Mouse (Mus musculus) embryonic facial prominence, embryonic 12.5 days (tissue): ENCODE measurements at regions not wholly inside any gene's neighbourhood (a gene's known extent, or its start where the extent isn't known, plus 50 kb on each side); places are given as distances from the start of the nearest gene placed in this dataset.

Source experiments
- ATAC-seq: fragments of 200-750 bp; cut with Nextera tagmentation; 2 replicates; pipeline ENCODE4 v1.8.0; 2017; ENCODE audit not compliant: insufficient number of reproducible peaks, insufficient read depth, low FRiP score, low TSS enrichment
- H3K27ac ChIP-seq: fragments of 300-500 bp; sonication (generic); 2 replicates; pipeline ENCODE4 v1.5.1; 2016; ENCODE audit warnings: mild to moderate bottlenecking
- H3K27me3 ChIP-seq: fragments of 300-500 bp; sonication (generic); 2 replicates; pipeline ENCODE4 v1.6.1; 2016; ENCODE audit warnings: mild to moderate bottlenecking, moderate library complexity
- H3K36me3 ChIP-seq: fragments of 300-500 bp; sonication (generic); 2 replicates; pipeline ENCODE4 v1.6.1; 2016; ENCODE audit warnings: mild to moderate bottlenecking
- H3K4me1 ChIP-seq: fragments of 300-500 bp; sonication (generic); 2 replicates; pipeline ENCODE4 v1.6.1; 2016
- H3K4me2 ChIP-seq: fragments of 300-500 bp; sonication (generic); replicated peaks from 2 replicates; pipeline ENCODE4 v1.6.1; 2016; ENCODE audit warnings: mild to moderate bottlenecking, moderate library complexity
- H3K4me3 ChIP-seq: fragments of 300-500 bp; sonication (generic); 2 replicates; pipeline ENCODE4 v1.5.1; 2016; ENCODE audit warnings: mild to moderate bottlenecking
- H3K9ac ChIP-seq: fragments of 300-500 bp; sonication (generic); 2 replicates; pipeline ENCODE4 v1.6.1; 2016; ENCODE audit warnings: mild to moderate bottlenecking, moderate library complexity
- H3K9me3 ChIP-seq: fragments of 300-500 bp; sonication (generic); 2 replicates; pipeline ENCODE4 v1.6.1; 2016; ENCODE audit warnings: mild to moderate bottlenecking, moderate library complexity
- WGBS: fragments of 180-500 bp; shearing (Covaris S2); methylation state at CpG from one replicate; pipeline ENCODE4 v1.1.7; 2016; 5-methylcytosine and 5-hydroxymethylcytosine counted together

DNA sequence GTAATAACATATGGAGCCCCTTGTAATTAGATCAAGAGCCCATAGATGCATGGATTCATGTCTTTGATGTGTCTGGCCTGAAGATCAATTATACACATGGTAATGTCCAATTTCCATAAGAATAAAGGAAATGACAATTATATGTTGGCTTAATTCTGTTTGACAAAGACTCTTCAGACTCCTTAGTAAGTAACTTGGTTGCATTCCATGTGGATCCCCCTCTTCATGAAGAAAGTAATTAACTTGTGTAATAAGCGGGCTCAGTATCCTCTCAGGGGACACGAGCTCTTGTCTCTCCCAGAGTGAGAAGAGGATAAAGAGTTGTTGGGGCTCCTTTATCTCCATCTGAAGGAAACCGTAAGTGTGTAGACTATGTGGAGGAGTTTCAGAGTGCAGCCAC lies 284.3 kb downstream of the Efnb2 start:
- Histone ChIP-seq H3K27me3 (no peaks in the 10 kb centered on the region), H3K27ac (no peak overlapping the region), H3K36me3 (no peaks in the 10 kb centered on the region), H3K4me1 (no peaks in the 10 kb centered on the region), H3K4me3 (no peak overlapping the region), H3K4me2 (no peak overlapping the region), H3K9me3 (no peaks in the 10 kb centered on the region), H3K9ac (no peak overlapping the region)
- 73% methylated on average over 3 of the region's 3 CpGs for WGBS
- no peak for ATAC-seq

GRCm38 (mm10) chr8:8376379-8376778 lies 284.7 kb downstream of the Efnb2 start:
- ATAC-seq: no peak

DNA sequence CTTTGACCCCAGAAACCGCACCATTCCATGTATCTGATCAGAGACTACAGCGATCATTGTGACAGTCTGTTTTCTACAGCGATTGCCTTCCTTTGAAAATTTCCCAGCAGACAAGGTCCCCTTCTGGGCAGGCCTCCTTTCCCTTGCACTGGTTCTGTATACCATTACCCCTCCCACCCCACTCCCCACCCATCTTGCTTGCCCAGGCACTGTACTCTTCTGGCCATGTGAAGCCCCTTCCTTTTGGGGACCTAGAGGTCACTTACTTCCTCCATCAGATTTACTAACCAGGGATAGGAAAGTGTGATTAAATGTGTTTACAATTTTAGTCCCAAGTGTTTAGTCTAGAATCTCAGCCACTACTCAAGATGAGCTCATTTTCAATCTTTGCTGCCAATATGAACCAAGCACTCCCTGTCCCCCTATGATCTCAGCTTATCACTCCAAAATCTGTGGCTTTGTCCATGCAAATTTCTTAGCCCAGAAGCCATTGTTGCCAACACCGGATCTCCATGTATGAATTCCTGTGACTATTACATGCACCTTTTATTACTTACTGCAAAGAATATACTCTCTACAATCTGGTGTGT lies 293.7 kb downstream of the Efnb2 start:
- 83% methylated on average over 4 of the region's 4 CpGs for WGBS
- no peaks in the 10 kb centered on the region for H3K9me3 ChIP-seq
- H3K4me1 ChIP-seq: no peaks in the 10 kb centered on the region
- H3K27ac ChIP-seq: no peak overlapping the region
- H3K27me3 ChIP-seq: no peaks in the 10 kb centered on the region
- H3K36me3 ChIP-seq: no peaks in the 10 kb centered on the region
- H3K4me3 ChIP-seq: no peak overlapping the region
- no peak for ATAC-seq
- H3K9ac ChIP-seq: no peak overlapping the region
- no peak overlapping the region for H3K4me2 ChIP-seq

More at GRCm38 (mm10) chr8:8376379-8376778, 284.7 kb downstream of the Efnb2 start:
- WGBS: 66% methylated on average over 2 of the region's 2 CpGs
- Histone ChIP-seq H3K27me3 (no peaks in the 10 kb centered on the region), H3K9me3 (no peaks in the 10 kb centered on the region), H3K27ac (no peak overlapping the region), H3K4me1 (no peaks in the 10 kb centered on the region), H3K4me3 (no peak overlapping the region), H3K4me2 (no peak overlapping the region), H3K9ac (no peak overlapping the region), H3K36me3 (no peaks in the 10 kb centered on the region)

GRCm38 (mm10) chr8:8361941-8362537 lies 299.0 kb downstream of the Efnb2 start:
- Histone ChIP-seq H3K9ac (no peak overlapping the region), H3K36me3 (no peaks in the 10 kb centered on the region), H3K27me3 (no peaks in the 10 kb centered on the region), H3K4me2 (no peak overlapping the region), H3K27ac (no peak overlapping the region), H3K9me3 (no peaks in the 10 kb centered on the region), H3K4me3 (no peak overlapping the region), H3K4me1 (no peaks in the 10 kb centered on the region)
- 80% methylated on average over 7 of the region's 7 CpGs for WGBS
- no peak for ATAC-seq

DNA sequence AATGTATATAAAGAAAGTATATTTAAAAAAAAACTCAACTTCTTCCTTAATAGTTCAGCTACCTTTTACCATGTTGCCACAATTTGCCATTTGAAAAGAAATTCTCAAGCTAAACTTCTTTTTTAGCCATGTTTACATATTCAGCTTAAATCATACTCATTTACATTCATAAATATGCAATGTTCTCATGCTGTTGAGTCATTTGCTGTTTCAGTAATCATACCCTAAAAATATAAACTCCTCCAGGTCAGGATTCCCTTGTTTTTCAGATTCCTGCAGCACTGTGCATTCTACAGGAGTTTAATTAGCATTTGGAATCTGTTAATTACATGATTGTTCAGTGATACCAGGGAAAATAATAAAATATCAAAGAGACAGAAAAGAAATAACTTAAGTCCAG lies 300.5 kb downstream of the Efnb2 start:
- no peaks in the 10 kb centered on the region for H3K4me1 ChIP-seq
- no peaks in the 10 kb centered on the region for H3K27me3 ChIP-seq
- H3K4me2 ChIP-seq: no peak overlapping the region
- no peaks in the 10 kb centered on the region for H3K36me3 ChIP-seq
- no peak overlapping the region for H3K4me3 ChIP-seq
- no peak for ATAC-seq
- H3K9ac ChIP-seq: no peak overlapping the region
- H3K27ac ChIP-seq: no peak overlapping the region
- no peaks in the 10 kb centered on the region for H3K9me3 ChIP-seq

DNA sequence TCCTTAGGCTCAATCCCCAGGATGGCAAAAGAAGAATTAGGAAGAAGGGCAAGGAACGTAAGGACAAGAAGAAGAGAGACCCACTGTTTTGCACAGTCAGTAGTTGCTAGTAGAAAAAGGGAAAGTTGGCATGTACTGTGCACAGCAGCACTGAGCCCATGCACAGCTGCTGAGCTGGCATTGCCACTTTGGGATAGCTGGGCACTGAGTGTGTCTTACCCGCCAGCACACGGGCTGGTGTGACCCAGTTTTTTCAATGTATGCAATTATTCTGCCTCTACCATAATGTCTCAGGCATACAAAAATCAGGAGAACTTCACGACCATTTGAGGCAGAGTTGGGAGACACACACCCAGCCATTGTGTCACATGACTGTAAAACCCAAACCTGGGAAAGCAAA lies 306.1 kb downstream of the Efnb2 start:
- Histone ChIP-seq H3K4me2 (no peak overlapping the region), H3K4me1 (no peaks in the 10 kb centered on the region), H3K4me3 (no peak overlapping the region), H3K27me3 (no peaks in the 10 kb centered on the region), H3K9ac (no peak overlapping the region), H3K9me3 (no peaks in the 10 kb centered on the region), H3K36me3 (no peaks in the 10 kb centered on the region), H3K27ac (no peak overlapping the region)
- ATAC-seq: no peak
- WGBS: 90% methylated on average over 4 of the region's 4 CpGs

- no peak for ATAC-seq
- no peak overlapping the region for H3K4me3 ChIP-seq
- WGBS: 55% methylated on average over 2 of the region's 2 CpGs
- no peak overlapping the region for H3K4me2 ChIP-seq
- no peak overlapping the region for H3K27ac ChIP-seq
- no peaks in the 10 kb centered on the region for H3K9me3 ChIP-seq
- no peaks in the 10 kb centered on the region for H3K4me1 ChIP-seq
- no peak overlapping the region for H3K9ac ChIP-seq
- no peaks in the 10 kb centered on the region for H3K27me3 ChIP-seq
- no peaks in the 10 kb centered on the region for H3K36me3 ChIP-seq
Observed at GRCm38 (mm10) chr8:8344661-8345060, 316.4 kb downstream of the Efnb2 start.

DNA sequence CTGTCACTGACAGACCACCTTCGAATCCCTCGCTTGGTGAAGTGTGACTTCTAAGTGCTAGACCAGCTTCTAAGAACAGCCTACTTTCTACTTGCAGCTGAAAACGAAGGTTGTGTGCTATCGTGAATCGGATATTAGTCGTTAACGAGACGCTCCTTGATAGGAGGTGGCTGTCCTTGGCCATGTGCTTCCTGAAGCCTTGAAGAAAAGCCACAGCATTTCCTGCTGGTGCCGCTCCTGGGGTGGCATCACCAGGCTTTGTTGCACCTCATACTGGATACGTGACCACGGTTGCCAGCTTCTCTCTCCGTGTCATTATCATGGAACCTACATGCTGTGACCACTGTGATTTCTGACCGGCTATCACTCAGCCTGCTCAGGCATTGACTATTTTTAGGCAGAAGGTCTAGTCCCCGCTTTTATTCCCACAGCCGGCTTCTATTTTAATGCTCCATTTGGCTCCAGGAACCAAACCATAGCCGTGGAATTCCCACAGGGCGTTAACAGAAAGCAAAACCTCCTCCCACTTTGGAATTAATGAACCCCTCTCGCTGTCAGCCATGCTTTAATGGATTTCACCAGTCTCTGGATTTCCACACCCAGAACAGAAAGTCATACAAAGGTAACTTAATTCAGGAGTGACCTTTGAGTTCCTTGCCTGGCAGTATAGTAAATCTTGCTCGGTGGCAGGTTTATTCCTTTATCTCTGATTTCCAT lies 325.6 kb downstream of the Efnb2 start:
- no peaks in the 10 kb centered on the region for H3K9me3 ChIP-seq
- H3K4me2 ChIP-seq: no peak overlapping the region
- no peak overlapping the region for H3K9ac ChIP-seq
- no peak overlapping the region for H3K4me3 ChIP-seq
- ATAC-seq: no peak
- WGBS: 73% methylated on average over 19 of the region's 19 CpGs
- no peaks in the 10 kb centered on the region for H3K27me3 ChIP-seq
- no peaks in the 10 kb centered on the region; the same call in 1 of the 2 replicates for H3K4me1 ChIP-seq
- H3K36me3 ChIP-seq: no peaks in the 10 kb centered on the region
- no peak overlapping the region for H3K27ac ChIP-seq

- Histone ChIP-seq H3K4me3 (no peak overlapping the region), H3K9me3 (no peaks in the 10 kb centered on the region), H3K27me3 (no peaks in the 10 kb centered on the region), H3K36me3 (no peaks in the 10 kb centered on the region), H3K4me1 (no peaks in the 10 kb centered on the region; the same call in 1 of the 2 replicates), H3K4me2 (no peak overlapping the region), H3K27ac (no peak overlapping the region), H3K9ac (no peak overlapping the region)
- WGBS: 71% methylated on average over 7 of the region's 7 CpGs
- ATAC-seq: no peak
Observed at GRCm38 (mm10) chr8:8334515-8334914, 326.5 kb downstream of the Efnb2 start.

- Histone ChIP-seq H3K4me3 (no peak overlapping the region), H3K9me3 (no peaks in the 10 kb centered on the region), H3K27me3 (no peaks in the 10 kb centered on the region), H3K4me2 (no peak overlapping the region), H3K27ac (no peak overlapping the region), H3K9ac (no peak overlapping the region), H3K36me3 (no peaks in the 10 kb centered on the region), H3K4me1 (peaks cover 6% of the 10 kb centered on the region; the same call in 1 of the 2 replicates)
- no peak for ATAC-seq
- WGBS: 42% methylated on average over 7 of the region's 7 CpGs
Observed at GRCm38 (mm10) chr8:8331249-8331648, 329.8 kb downstream of the Efnb2 start.

GRCm38 (mm10) chr8:8328010-8328666 lies 332.9 kb downstream of the Efnb2 start:
- WGBS: 35% methylated on average over 7 of the region's 7 CpGs
- H3K27ac ChIP-seq: no peak overlapping the region
- peaks cover 16% of the 10 kb centered on the region; the same call in 1 of the 2 replicates for H3K4me1 ChIP-seq
- no peak overlapping the region for H3K9ac ChIP-seq
- H3K27me3 ChIP-seq: no peaks in the 10 kb centered on the region
- H3K36me3 ChIP-seq: no peaks in the 10 kb centered on the region
- no peaks in the 10 kb centered on the region for H3K9me3 ChIP-seq
- H3K4me2 ChIP-seq: no peak overlapping the region
- no peak overlapping the region for H3K4me3 ChIP-seq
- ATAC-seq: no peak
